Mouse (Mus musculus) forebrain, embryonic 11.5 days (tissue): ENCODE data around the gene Tyrobp. TPM values are rescaled to one million over a fixed set of nuclear protein-coding genes. Genes with fewer than 3 reads are reported as not detected.

Experiments used
- ATAC-seq: fragments of 200-750 bp; cut with Nextera tagmentation; replicated peaks from 2 replicates; pipeline ENCODE4 v1.8.0; 2017; ENCODE audit warnings: moderate TSS enrichment; ENCODE audit not compliant: low FRiP score
- DNase-seq: peaks from one replicate; pipeline ENCODE4 v3.0.0-alpha.2; 2017; ENCODE audit warnings: low spot score
- H3K27ac ChIP-seq: fragments of 300-500 bp; sonication (generic); 2 replicates; pipeline ENCODE4 v1.5.1; 2014; ENCODE audit warnings: low read depth, low read length
- H3K27me3 ChIP-seq: fragments of 300-500 bp; sonication (generic); 2 replicates; pipeline ENCODE4 v1.6.1; 2014; ENCODE audit warnings: mild to moderate bottlenecking, low read length, mixed read lengths; ENCODE audit not compliant: control insufficient read depth, insufficient read depth
- H3K36me3 ChIP-seq: fragments of 300-500 bp; sonication (generic); 2 replicates; pipeline ENCODE4 v1.6.1; 2014; ENCODE audit warnings: mild to moderate bottlenecking, low read length, moderate library complexity, mixed read lengths; ENCODE audit not compliant: control insufficient read depth, insufficient read depth
- H3K4me1 ChIP-seq: fragments of 300-500 bp; sonication (generic); replicated peaks from 2 replicates; pipeline ENCODE4 v1.6.1; 2014; ENCODE audit warnings: low read length, mixed read lengths; ENCODE audit not compliant: control insufficient read depth, insufficient read depth
- H3K4me2 ChIP-seq: fragments of 300-500 bp; sonication (generic); 2 replicates; pipeline ENCODE4 v1.6.1; 2014; ENCODE audit warnings: low read depth, mild to moderate bottlenecking, low read length, moderate library complexity, mixed read lengths; ENCODE audit not compliant: severe bottlenecking
- H3K4me3 ChIP-seq: fragments of 300-500 bp; sonication (generic); 2 replicates; pipeline ENCODE4 v1.5.1; 2014; ENCODE audit warnings: low read depth, low read length
- H3K9ac ChIP-seq: fragments of 300-500 bp; sonication (generic); 2 replicates; pipeline ENCODE4 v1.6.1; 2014; ENCODE audit warnings: low read length
- H3K9me3 ChIP-seq: fragments of 300-500 bp; sonication (generic); 2 replicates; pipeline ENCODE4 v1.6.1; 2016; ENCODE audit warnings: low read length, mixed read lengths; ENCODE audit not compliant: control insufficient read depth
- WGBS: fragments of 180-500 bp; shearing (Covaris S2); extraction: QIAGEN DNeasy Blood & Tissue Kit; methylation state at CpG from one replicate; pipeline ENCODE4 v1.1.7; 2014; 5-methylcytosine and 5-hydroxymethylcytosine counted together
- polyA plus RNA-seq: library from polyadenylated mRNA; unstranded; fragments of >200 nt; fragmentation: Nextera tagmentation; extraction: Ambion mirVana; gene quantifications from 2 replicates; pipeline ENCODE4 v1.2.1, GENCODE M21; 2014

Tyrobp gene
- polyA plus RNA-seq, 1 experiment from 2014 or later: 9.6 TPM

- H3K9me3 ChIP-seq: no peaks in the 10 kb centered on the region
- H3K9ac ChIP-seq: no peak overlapping the region
- no peak overlapping the region for H3K4me2 ChIP-seq
- no peak overlapping the region for H3K4me3 ChIP-seq
- no peaks in the 10 kb centered on the region for H3K4me1 ChIP-seq
- 17% methylated on average over 7 of the region's 7 CpGs for WGBS
- H3K27ac ChIP-seq: no peak overlapping the region
- H3K36me3 ChIP-seq: no peaks in the 10 kb centered on the region
- ATAC-seq (no peak), DNase-seq (no peak)
- peaks cover 75% of the 10 kb centered on the region for H3K27me3 ChIP-seq
Observed at GRCm38 (mm10) chr7:30463568-30463967, 50.0 kb downstream of the Tyrobp start.

DNA sequence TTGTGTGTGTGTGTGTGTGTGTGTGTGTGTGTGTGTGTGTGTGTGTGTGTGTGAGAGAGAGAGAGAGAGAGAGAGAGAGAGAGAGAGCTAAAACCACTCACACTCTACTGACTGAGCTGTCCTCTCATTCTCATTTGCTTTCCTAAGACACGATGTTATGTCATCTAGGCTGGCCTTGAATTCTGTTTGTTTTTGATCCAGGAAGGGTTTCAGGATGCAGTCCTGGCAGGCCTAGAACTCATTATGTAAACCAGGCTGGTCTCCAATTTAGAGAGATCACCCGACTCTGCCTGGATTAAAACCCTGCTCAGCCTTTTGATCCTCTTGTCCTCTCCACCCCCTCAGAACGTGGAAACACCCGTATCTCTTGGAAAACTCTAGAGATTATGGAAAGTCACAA, 50.4 kb downstream of the Tyrobp start:
- H3K4me2 ChIP-seq: no peak overlapping the region
- 14% methylated on average over 4 of the region's 4 CpGs for WGBS
- no peak for DNase-seq
- H3K27me3 ChIP-seq: peaks cover 72% of the 10 kb centered on the region
- no peak for ATAC-seq
- no peaks in the 10 kb centered on the region for H3K36me3 ChIP-seq
- no peaks in the 10 kb centered on the region for H3K9me3 ChIP-seq
- no peaks in the 10 kb centered on the region for H3K4me1 ChIP-seq
- no peak overlapping the region for H3K27ac ChIP-seq
- no peak overlapping the region for H3K4me3 ChIP-seq
- no peak overlapping the region for H3K9ac ChIP-seq

- no peaks in the 10 kb centered on the region for H3K36me3 ChIP-seq
- DNase-seq (no peak), ATAC-seq (no peak)
- no peak overlapping the region for H3K4me3 ChIP-seq
- H3K27ac ChIP-seq: no peak overlapping the region
- H3K9ac ChIP-seq: no peak overlapping the region
- H3K27me3 ChIP-seq: peaks cover 65% of the 10 kb centered on the region
- no peaks in the 10 kb centered on the region for H3K4me1 ChIP-seq
- no peaks in the 10 kb centered on the region for H3K9me3 ChIP-seq
- WGBS: 11% methylated on average over 6 of the region's 6 CpGs
- H3K4me2 ChIP-seq: no peak overlapping the region
Observed at GRCm38 (mm10) chr7:30464816-30465300, 51.3 kb downstream of the Tyrobp start.

Other genes with a start within 250 kb of the Tyrobp start
- 14.0 and 15.5 TPM in 2 replicates for gene Zfp146, start 244.0 kb upstream of the Tyrobp start, polyA plus RNA-seq
- gene Cox7a1, start 229.6 kb upstream of the Tyrobp start, polyA plus RNA-seq: 3.5 and 3.9 TPM in 2 replicates
- 39.7 and 47.7 TPM in 2 replicates for gene Capns1, start 214.9 kb upstream of the Tyrobp start, polyA plus RNA-seq
- gene Polr2i, start 181.8 kb upstream of the Tyrobp start, polyA plus RNA-seq: 166 and 167 TPM in 2 replicates
- 235 and 270 TPM in 2 replicates for gene Tbcb, start 181.5 kb upstream of the Tyrobp start, polyA plus RNA-seq
- gene Ovol3, start 178.0 kb upstream of the Tyrobp start, polyA plus RNA-seq: not detected in 2 replicates
- 0.13 and 0.56 TPM in 2 replicates for gene Thap8, start 133.7 kb upstream of the Tyrobp start, polyA plus RNA-seq
- gene Wdr62, start 133.3 kb upstream of the Tyrobp start, polyA plus RNA-seq: 21.7 and 26.4 TPM in 2 replicates
- 98.8 and 110 TPM in 2 replicates for gene Clip3, start 122.0 kb upstream of the Tyrobp start, polyA plus RNA-seq
- 71.3 and 83.8 TPM in 2 replicates for gene Alkbh6, start 105.0 kb upstream of the Tyrobp start, polyA plus RNA-seq
- 29.2 and 30.2 TPM in 2 replicates for gene Syne4, start 99.0 kb upstream of the Tyrobp start, polyA plus RNA-seq
- gene E130208F15Rik, start 92.0 kb upstream of the Tyrobp start, polyA plus RNA-seq: not detected in 2 replicates
- 21.8 and 23.5 TPM in 2 replicates for gene Sdhaf1, start 89.9 kb upstream of the Tyrobp start, polyA plus RNA-seq
- 7.2 TPM in 2 replicates for gene Lrfn3, start 51.0 kb upstream of the Tyrobp start, polyA plus RNA-seq
- gene Hcst, start 6.1 kb downstream of the Tyrobp start, polyA plus RNA-seq: 1.0 TPM in 1 of 2 replicates, not detected in the other
- gene Nfkbid, start 8.0 kb downstream of the Tyrobp start, polyA plus RNA-seq: 1.3 and 1.6 TPM in 2 replicates
- gene Aplp1, start 31.8 kb downstream of the Tyrobp start, polyA plus RNA-seq: 99.2 and 108 TPM in 2 replicates
- 0.55 and 0.61 TPM in 2 replicates for gene Kirrel2, start 43.9 kb downstream of the Tyrobp start, polyA plus RNA-seq
- gene Nphs1, start 44.6 kb downstream of the Tyrobp start, polyA plus RNA-seq: 0.21 and 0.24 TPM in 2 replicates
- not detected in 2 replicates for gene Prodh2, start 79.9 kb downstream of the Tyrobp start, polyA plus RNA-seq
- gene Arhgap33, start 121.3 kb downstream of the Tyrobp start, polyA plus RNA-seq: 66.0 and 72.7 TPM in 2 replicates
- gene Hspb6, start 138.4 kb downstream of the Tyrobp start, polyA plus RNA-seq: 5.5 and 7.4 TPM in 2 replicates
- 20.0 and 23.6 TPM in 2 replicates for gene Proser3, start 138.5 kb downstream of the Tyrobp start, polyA plus RNA-seq
- 45.7 and 50.2 TPM in 2 replicates for gene Lin37, start 146.1 kb downstream of the Tyrobp start, polyA plus RNA-seq
- 89.2 and 97.5 TPM in 2 replicates for gene U2af1l4, start 149.5 kb downstream of the Tyrobp start, polyA plus RNA-seq
- 12.1 and 13.6 TPM in 2 replicates for gene Gm49396, start 149.6 kb downstream of the Tyrobp start, polyA plus RNA-seq
- 96.1 and 99.3 TPM in 2 replicates for gene Psenen, start 149.9 kb downstream of the Tyrobp start, polyA plus RNA-seq
- 4.7 and 6.0 TPM in 2 replicates for gene Igflr1, start 151.7 kb downstream of the Tyrobp start, polyA plus RNA-seq
- 14.3 TPM in 2 replicates for gene Kmt2b, start 175.0 kb downstream of the Tyrobp start, polyA plus RNA-seq
- gene Zbtb32, start 185.1 kb downstream of the Tyrobp start, polyA plus RNA-seq: 0.15 and 0.31 TPM in 2 replicates
- 0.31 and 0.73 TPM in 2 replicates for gene Upk1a, start 199.1 kb downstream of the Tyrobp start, polyA plus RNA-seq
- gene Cox6b1, start 212.4 kb downstream of the Tyrobp start, polyA plus RNA-seq: 700 and 735 TPM in 2 replicates
- not detected in 2 replicates for gene Etv2, start 222.1 kb downstream of the Tyrobp start, polyA plus RNA-seq
- gene Rbm42, start 236.6 kb downstream of the Tyrobp start, polyA plus RNA-seq: 131 and 138 TPM in 2 replicates